Comparison of ENCODE assay signal across 19 mouse cellular contexts in the genomic region with DNA sequence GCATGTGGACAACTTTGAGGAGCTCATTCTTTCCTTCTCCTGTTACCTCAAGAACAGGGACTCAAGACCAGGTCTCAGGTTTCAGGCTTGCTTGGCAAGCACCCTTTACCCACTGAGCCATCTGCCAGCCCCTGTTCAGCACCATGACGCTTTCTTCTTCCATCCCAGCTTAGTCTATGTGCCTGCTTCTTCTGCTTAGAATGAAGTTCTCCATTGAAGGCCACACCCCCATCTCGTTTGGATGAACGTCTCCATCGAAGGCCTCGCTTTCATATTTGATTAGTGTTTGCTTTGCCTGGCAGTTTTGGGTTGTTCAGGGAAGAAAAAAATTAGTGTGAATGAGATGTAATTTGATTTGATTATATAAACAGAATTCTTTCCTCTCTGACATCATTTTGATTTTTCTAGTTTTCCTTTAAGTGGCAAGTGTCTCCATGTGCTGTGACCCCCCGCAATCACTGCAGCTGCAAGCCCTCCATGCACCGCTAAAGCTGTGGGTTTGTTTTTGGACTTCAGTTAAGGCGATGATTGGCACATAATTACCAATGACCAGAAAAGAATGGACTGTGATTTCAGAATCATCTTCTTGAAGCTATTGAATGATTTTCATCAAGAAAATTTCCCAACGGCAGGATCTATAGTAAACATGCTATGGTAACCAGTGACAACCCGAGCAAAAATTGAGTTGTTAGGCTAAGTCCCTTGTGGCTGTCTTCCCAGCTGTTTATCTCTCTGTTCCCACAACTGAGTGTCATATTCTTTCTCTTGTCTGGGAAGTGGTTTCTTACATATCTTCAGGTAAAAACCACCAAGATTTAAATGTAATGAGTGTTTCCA.
"Had no signal": no experiment of that assay in that cellular context is flagged by ENCODE, and none has a peak within 500 bp of the region (broad histone marks: within the 10 kb centered on the region; RNA-seq: fewer than 3 reads in every experiment).

No protein-coding gene starts in this region.

- H3K4me1 ChIP-seq: liver, embryonic 13.5 days; midbrain, embryonic 10.5 days; midbrain, embryonic 13.5 days; neural tube, embryonic 13.5 days; stomach, embryonic 15.5 days had no signal

- ATAC-seq: midbrain, embryonic 13.5 days; midbrain, embryonic 16.5 days had no signal

- H3K36me3 ChIP-seq: liver, embryonic 13.5 days; midbrain, embryonic 10.5 days; midbrain, embryonic 13.5 days; neural tube, embryonic 13.5 days; stomach, embryonic 15.5 days had no signal

- H3K9ac ChIP-seq: liver, embryonic 13.5 days; midbrain, embryonic 13.5 days; neural tube, embryonic 13.5 days; stomach, embryonic 15.5 days had no signal

- H3K4me2 ChIP-seq: liver, embryonic 13.5 days; midbrain, embryonic 13.5 days; neural tube, embryonic 13.5 days; stomach, embryonic 15.5 days had no signal

- DNase-seq: kidney, postnatal 10 days; kidney, postnatal 36 days; layer of hippocampus, postnatal 36 days; liver, embryonic 13.5 days; lung, adult 2 months; lung, postnatal 14 days; lung, postnatal 4 days; retina, postnatal 1 day; right cerebral cortex, postnatal 25 days; spleen, adult 18-20 months; thymus, adult 18-20 months; thymus, postnatal 4 days had no signal

- H3K4me3 ChIP-seq: left cerebral cortex, adult 2 months; liver, embryonic 13.5 days; midbrain, embryonic 10.5 days; midbrain, embryonic 13.5 days; myocyte; neural tube, embryonic 13.5 days; stomach, embryonic 15.5 days had no signal

- H3K9me3 ChIP-seq: liver, embryonic 13.5 days; midbrain, embryonic 10.5 days; midbrain, embryonic 13.5 days; neural tube, embryonic 13.5 days; stomach, embryonic 15.5 days had no signal

- H3K27me3 ChIP-seq: liver, embryonic 13.5 days; midbrain, embryonic 13.5 days; neural tube, embryonic 13.5 days; stomach, embryonic 15.5 days had no signal

- H3K27ac ChIP-seq: left cerebral cortex, adult 2 months; liver, embryonic 13.5 days; midbrain, embryonic 10.5 days; midbrain, embryonic 13.5 days; neural tube, embryonic 13.5 days; stomach, embryonic 15.5 days had no signal
